Mouse (Mus musculus) megakaryocyte, embryonic 14.5 days (primary cell): ENCODE results near the gene Cdc42bpa.

Experiments
- FLI1 ChIP-seq: IDR thresholded peaks from 2 replicates; pipeline ENCODE4 v1.6.1; 2012; ENCODE audit warnings: low read length, inconsistent platforms, mixed read lengths
- GATA1 ChIP-seq: IDR thresholded peaks from 3 replicates; pipeline ENCODE4 v1.6.1; 2012; ENCODE audit warnings: mixed read lengths, low read length, inconsistent platforms, borderline replicate concordance

GRCm38 (mm10) chr1:179992255-179992654 lies 32.0 kb downstream of the Cdc42bpa start:
- no peak for TF ChIP-seq FLI1
- no peak for TF ChIP-seq GATA1
